31 mouse cellular contexts compared by ENCODE assay signal in genomic region chr4:98686678-98687267, GRCm38 (mm10). TPM values are rescaled to one million over a fixed set of nuclear protein-coding genes. Genes with fewer than 3 reads are reported as not detected.
DNase-seq lines count a peak whose midpoint lies in the region; ATAC-seq and TF ChIP-seq lines count a peak whose summit lies in the region.
"Had no signal": no experiment of that assay in that cellular context is flagged by ENCODE, and none has a peak within 500 bp of the region (broad histone marks: within the 10 kb centered on the region; RNA-seq: fewer than 3 reads in every experiment).

No protein-coding gene starts in this region.

- H3K4me1 ChIP-seq in forebrain, embryonic 14.5 days (ENCODE audit: control insufficient read depth, insufficient read depth, low read length) = peaks cover 8% of the 10 kb centered on the region; the same call in 1 of the 2 replicates
- no peaks in the 10 kb centered on the region for H3K4me1 ChIP-seq in forebrain, embryonic 10.5 days
- H3K4me1 ChIP-seq in midbrain, postnatal 0 days (ENCODE audit: insufficient read depth, low read length) = no peaks in the 10 kb centered on the region
- peaks cover 9% of the 10 kb centered on the region; the same call in 1 of the 2 replicates for H3K4me1 ChIP-seq in midbrain, embryonic 14.5 days (ENCODE audit: control insufficient read depth, insufficient read depth, low read length)
- peaks cover 9% of the 10 kb centered on the region for H3K4me1 ChIP-seq in hindbrain, embryonic 12.5 days
- H3K4me1 ChIP-seq in neural tube, embryonic 14.5 days (ENCODE audit: control insufficient read depth, insufficient read depth, low read length) = peaks cover 4% of the 10 kb centered on the region; the same call in 1 of the 2 replicates
- H3K4me1 ChIP-seq in intestine, embryonic 16.5 days (ENCODE audit: control insufficient read depth, insufficient read depth, low read length) = no peaks in the 10 kb centered on the region
- H3K4me1 ChIP-seq: limb, embryonic 12.5 days; stomach, embryonic 15.5 days had no signal

- no peak overlapping the region for H3K4me3 ChIP-seq in forebrain, embryonic 14.5 days (ENCODE audit: low read depth, low read length)
- H3K4me3 ChIP-seq in forebrain, embryonic 10.5 days = no peak overlapping the region
- no peak overlapping the region for H3K4me3 ChIP-seq in midbrain, postnatal 0 days (ENCODE audit: low read depth, low read length)
- no peak overlapping the region for H3K4me3 ChIP-seq in midbrain, embryonic 14.5 days (replicated peaks; ENCODE audit: low read depth, low read length)
- H3K4me3 ChIP-seq in hindbrain, embryonic 12.5 days = no peak overlapping the region
- H3K4me3 ChIP-seq in neural tube, embryonic 14.5 days (ENCODE audit: low read depth, low read length) = no peak overlapping the region
- no peak overlapping the region for H3K4me3 ChIP-seq in intestine, embryonic 16.5 days (ENCODE audit: low read length)
- H3K4me3 ChIP-seq: gastrocnemius, adult 2 months; limb, embryonic 12.5 days; stomach, embryonic 15.5 days had no signal

- WGBS in forebrain, embryonic 14.5 days = 56% methylated on average over 11 of the region's 11 CpGs
- 92% methylated on average over 11 of the region's 11 CpGs for WGBS in forebrain, embryonic 10.5 days
- WGBS in midbrain, postnatal 0 days = 78% methylated on average over 11 of the region's 11 CpGs
- 80% methylated on average over 11 of the region's 11 CpGs for WGBS in midbrain, embryonic 14.5 days
- WGBS in hindbrain, embryonic 12.5 days = 82% methylated on average over 11 of the region's 11 CpGs
- WGBS in neural tube, embryonic 14.5 days = 57% methylated on average over 11 of the region's 11 CpGs
- WGBS in intestine, embryonic 16.5 days = 81% methylated on average over 11 of the region's 11 CpGs

- DNase-seq in forebrain, embryonic 14.5 days (ENCODE audit: low spot score) = peak; percentile 89
- DNase-seq in forebrain, embryonic 10.5 days (ENCODE audit: extremely low spot score, low spot score) = no peak
- DNase-seq in midbrain, postnatal 0 days (ENCODE audit: low spot score) = peak; percentile 46
- DNase-seq in midbrain, embryonic 14.5 days = no peak
- DNase-seq in frontal cortex, postnatal 10 days (ENCODE audit: low spot score in 2 of 2) = no peak
- DNase-seq: adrenal gland, postnatal 25 days; cerebellum, adult 11 months; cerebellum, postnatal 14 days; gastrocnemius, adult 2 months; kidney, adult 8-10 months; kidney, postnatal 14 days; liver, postnatal 0 days; lung, postnatal 10 days; retina, postnatal 1 day; thymus, postnatal 36 days had no signal

- peaks cover 3% of the 10 kb centered on the region; the same call in 1 of the 2 replicates for H3K36me3 ChIP-seq in forebrain, embryonic 14.5 days (ENCODE audit: control insufficient read depth, insufficient read depth, low read length)
- H3K36me3 ChIP-seq in forebrain, embryonic 10.5 days (replicated peaks) = peaks cover 11% of the 10 kb centered on the region
- no peaks in the 10 kb centered on the region for H3K36me3 ChIP-seq in midbrain, postnatal 0 days (ENCODE audit: insufficient read depth, low read length)
- H3K36me3 ChIP-seq in midbrain, embryonic 14.5 days (ENCODE audit: control insufficient read depth, insufficient read depth, low read length) = no peaks in the 10 kb centered on the region
- H3K36me3 ChIP-seq in hindbrain, embryonic 12.5 days = no peaks in the 10 kb centered on the region
- no peaks in the 10 kb centered on the region for H3K36me3 ChIP-seq in neural tube, embryonic 14.5 days (ENCODE audit: control insufficient read depth, insufficient read depth, low read length)
- H3K36me3 ChIP-seq in intestine, embryonic 16.5 days (ENCODE audit: control insufficient read depth, insufficient read depth, low read length) = peaks cover 7% of the 10 kb centered on the region

- no peaks in the 10 kb centered on the region for H3K9me3 ChIP-seq in forebrain, embryonic 14.5 days (replicated peaks; ENCODE audit: control insufficient read depth, low read length)
- no peaks in the 10 kb centered on the region for H3K9me3 ChIP-seq in forebrain, embryonic 10.5 days
- no peaks in the 10 kb centered on the region for H3K9me3 ChIP-seq in midbrain, postnatal 0 days (ENCODE audit: low read length)
- H3K9me3 ChIP-seq in midbrain, embryonic 14.5 days (ENCODE audit: control insufficient read depth, low read length) = peaks cover 3% of the 10 kb centered on the region; the same call in 1 of the 2 replicates
- no peaks in the 10 kb centered on the region for H3K9me3 ChIP-seq in hindbrain, embryonic 12.5 days (replicated peaks)
- H3K9me3 ChIP-seq in neural tube, embryonic 14.5 days (ENCODE audit: control insufficient read depth, low read length) = no peaks in the 10 kb centered on the region
- H3K9me3 ChIP-seq in intestine, embryonic 16.5 days (ENCODE audit: control insufficient read depth, low read length) = no peaks in the 10 kb centered on the region; the same call in 1 of the 2 replicates
- H3K9me3 ChIP-seq: stomach, embryonic 15.5 days had no signal

- no peak overlapping the region for H3K4me2 ChIP-seq in forebrain, embryonic 14.5 days (ENCODE audit: low read length)
- no peak overlapping the region for H3K4me2 ChIP-seq in midbrain, postnatal 0 days (ENCODE audit: low read depth, low read length, poor library complexity, severe bottlenecking)
- H3K4me2 ChIP-seq in midbrain, embryonic 14.5 days (ENCODE audit: low read length) = no peak overlapping the region
- H3K4me2 ChIP-seq in hindbrain, embryonic 12.5 days (replicated peaks) = no peak overlapping the region
- H3K4me2 ChIP-seq in neural tube, embryonic 14.5 days (ENCODE audit: low read depth, low read length) = no peak overlapping the region
- H3K4me2 ChIP-seq in intestine, embryonic 16.5 days (ENCODE audit: low read depth, low read length) = no peak overlapping the region
- H3K4me2 ChIP-seq: limb, embryonic 12.5 days; liver, embryonic 11.5 days; stomach, embryonic 15.5 days had no signal

- TF ChIP-seq CTCF in midbrain, postnatal 0 days (IDR thresholded peaks at IDR 0.05) = no peak

- ATAC-seq in forebrain, embryonic 14.5 days = peak; percentile 90
- ATAC-seq in midbrain, postnatal 0 days (ENCODE audit: low FRiP score) = no peak
- no peak for ATAC-seq in midbrain, embryonic 14.5 days (ENCODE audit: low FRiP score, low TSS enrichment)
- peak; percentile 41; the same call in 1 of the 2 replicates for ATAC-seq in hindbrain, embryonic 12.5 days (ENCODE audit: low FRiP score)
- ATAC-seq in neural tube, embryonic 14.5 days (ENCODE audit: low read depth) = peak; percentile 50
- ATAC-seq in intestine, embryonic 16.5 days = no peak
- ATAC-seq: CD4-positive, CD25-positive, alpha-beta regulatory T cell, adult 4 months; liver, postnatal 0 days; midbrain, embryonic 16.5 days had no signal

- no peaks in the 10 kb centered on the region for H3K27me3 ChIP-seq in forebrain, embryonic 14.5 days (replicated peaks; ENCODE audit: control insufficient read depth, insufficient read depth, low read length)
- no peaks in the 10 kb centered on the region for H3K27me3 ChIP-seq in forebrain, embryonic 10.5 days (ENCODE audit: poor library complexity, severe bottlenecking)
- no peaks in the 10 kb centered on the region for H3K27me3 ChIP-seq in midbrain, postnatal 0 days (ENCODE audit: insufficient read depth, low read length)
- no peaks in the 10 kb centered on the region for H3K27me3 ChIP-seq in midbrain, embryonic 14.5 days (ENCODE audit: control insufficient read depth, insufficient read depth, low read length)
- no peaks in the 10 kb centered on the region for H3K27me3 ChIP-seq in hindbrain, embryonic 12.5 days
- no peaks in the 10 kb centered on the region for H3K27me3 ChIP-seq in neural tube, embryonic 14.5 days (ENCODE audit: control insufficient read depth, insufficient read depth, low read length)
- no peaks in the 10 kb centered on the region for H3K27me3 ChIP-seq in intestine, embryonic 16.5 days (replicated peaks; ENCODE audit: control insufficient read depth, insufficient read depth, low read length)
- H3K27me3 ChIP-seq: stomach, embryonic 15.5 days had no signal

- H3K27ac ChIP-seq in forebrain, embryonic 14.5 days (ENCODE audit: low read depth, low read length) = no peak overlapping the region; the same call in 1 of the 2 replicates
- H3K27ac ChIP-seq in forebrain, embryonic 10.5 days = no peak overlapping the region
- no peak overlapping the region for H3K27ac ChIP-seq in midbrain, postnatal 0 days (ENCODE audit: low read depth, low read length)
- H3K27ac ChIP-seq in midbrain, embryonic 14.5 days (replicated peaks; ENCODE audit: low read depth, low read length) = no peak overlapping the region
- no peak overlapping the region for H3K27ac ChIP-seq in hindbrain, embryonic 12.5 days
- no peak overlapping the region for H3K27ac ChIP-seq in neural tube, embryonic 14.5 days (ENCODE audit: low read depth, low read length)
- no peak overlapping the region for H3K27ac ChIP-seq in intestine, embryonic 16.5 days (ENCODE audit: low read length)
- H3K27ac ChIP-seq: gastrocnemius, adult 2 months; limb, embryonic 12.5 days; stomach, embryonic 15.5 days had no signal

- no peak overlapping the region for H3K9ac ChIP-seq in forebrain, embryonic 14.5 days (ENCODE audit: low read length)
- H3K9ac ChIP-seq in midbrain, postnatal 0 days (replicated peaks; ENCODE audit: low read length, poor library complexity, severe bottlenecking) = no peak overlapping the region
- H3K9ac ChIP-seq in midbrain, embryonic 14.5 days (replicated peaks; ENCODE audit: low read length) = no peak overlapping the region
- H3K9ac ChIP-seq in hindbrain, embryonic 12.5 days = no peak overlapping the region
- no peak overlapping the region for H3K9ac ChIP-seq in neural tube, embryonic 14.5 days (replicated peaks; ENCODE audit: low read depth, low read length)
- no peak overlapping the region for H3K9ac ChIP-seq in intestine, embryonic 16.5 days (ENCODE audit: low read depth, low read length)
- H3K9ac ChIP-seq: limb, embryonic 12.5 days; liver, postnatal 0 days; stomach, embryonic 15.5 days had no signal

RNA-seq across cellular contexts. Expression of gene L1td1, which starts 39.8 kb away (rescaled TPM):
- polyA plus RNA-seq in forebrain, embryonic 14.5 days (2014; fragmentation: Nextera tagmentation; extraction: Ambion mirVana) = 0.14 TPM in 1 of 2 replicates, not detected in the other
- 0.16 and 0.33 TPM in 2 replicates for polyA plus RNA-seq in forebrain, embryonic 10.5 days (2016; fragmentation: Nextera tagmentation; extraction: Ambion mirVana)
- total RNA-seq in midbrain, postnatal 0 days (2014; rRNA removed) = not detected in 2 replicates
- polyA plus RNA-seq in midbrain, postnatal 0 days (2015; fragmentation: Nextera tagmentation; extraction: Ambion mirVana) = not detected in 2 replicates
- polyA plus RNA-seq in midbrain, embryonic 14.5 days (2014; fragmentation: Nextera tagmentation; extraction: Ambion mirVana) = 0.07 TPM in 1 of 2 replicates, not detected in the other
- 0.30 and 0.36 TPM in 2 replicates for polyA plus RNA-seq in hindbrain, embryonic 12.5 days (2016; fragmentation: Nextera tagmentation; extraction: Ambion mirVana)
- not detected in 2 replicates for polyA plus RNA-seq in neural tube, embryonic 14.5 days (2014; fragmentation: Nextera tagmentation; extraction: Ambion mirVana)
- 0.10 and 0.24 TPM in 2 replicates for polyA plus RNA-seq in intestine, embryonic 16.5 days (2015; fragmentation: Nextera tagmentation; extraction: Ambion mirVana)
- total RNA-seq: adrenal gland, postnatal 25 days; gastrocnemius, adult 2 months; gastrocnemius, postnatal 4 days; heart, adult 8-10 months; heart, postnatal 25 days; layer of hippocampus, adult 18-20 months; layer of hippocampus, postnatal 36 days; left cerebral cortex, postnatal 10 days; megakaryocyte progenitor cell, adult 5-6 weeks had no signal
- polyA plus RNA-seq: heart, embryonic 14.5 days; liver, postnatal 0 days; midbrain, embryonic 16.5 days had no signal

Comparison
In these comparisons a context has a peak if more than half of its experiments do, and no peak if none do; other contexts are left out.
1. DNase-seq: peak in forebrain, embryonic 14.5 days (single experiment) and midbrain, postnatal 0 days (single experiment); none in forebrain, embryonic 10.5 days (single experiment), midbrain, embryonic 14.5 days (single experiment) and frontal cortex, postnatal 10 days (0 of 2).
2. ATAC-seq: peak in forebrain, embryonic 14.5 days (single experiment), hindbrain, embryonic 12.5 days (single experiment) and neural tube, embryonic 14.5 days (single experiment); none in midbrain, postnatal 0 days (single experiment), midbrain, embryonic 14.5 days (single experiment) and intestine, embryonic 16.5 days (single experiment).